Mouse (Mus musculus) left cerebral cortex, postnatal 14 days (tissue): ENCODE results near the gene Abcb1b. TPM values are rescaled to one million over a fixed set of nuclear protein-coding genes. Genes with fewer than 3 reads are reported as not detected.
"Not testable (repeated sequence)": the region's sequence is repeated elsewhere in the genome, so short reads cannot be mapped to it uniquely, and the experiment has no call there.

Source experiments
- DNase-seq, 2 experiments: peaks; one replicate each; pipeline ENCODE4 v3.0.0; 2021 to 2022; ENCODE audit warnings: low spot score in 2 of 2, mixed read lengths in 1 of 2
- intact Hi-C: fragments of 180-260 bp; cut with DNase I; formaldehyde crosslinking; loops from one replicate; pipeline ENCODE4 v1.15.1; 2025
- total RNA-seq, 2 experiments: library from RNA; stranded (reverse); gene quantifications; 2 replicates each; pipeline ENCODE4 v1.2.3; 2021

Abcb1b gene
- total RNA-seq, 2 experiments from 2014 or later = 2.5 to 3.0 TPM

DNA sequence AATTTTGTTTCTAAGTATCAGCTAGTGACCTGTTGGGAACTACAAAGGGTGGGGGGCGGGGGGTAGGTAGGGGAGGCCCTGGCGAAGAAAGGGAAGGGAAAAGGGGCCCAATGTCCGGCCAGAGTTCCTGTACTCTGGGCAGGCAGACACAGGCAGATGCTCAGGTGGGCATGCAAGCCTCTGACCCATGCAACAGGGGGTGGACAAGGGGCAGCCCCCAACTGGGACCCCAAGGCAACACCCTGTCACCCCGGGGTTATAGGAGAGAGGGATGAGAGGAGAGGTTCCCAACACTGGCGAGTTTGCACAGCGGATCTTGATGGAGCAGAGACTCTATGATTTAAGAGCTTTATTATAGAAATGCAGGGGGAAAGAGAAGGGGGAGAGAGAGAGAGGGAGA lies 59.3 kb downstream of the Abcb1b start:
- intact Hi-C loops = no loop called here
- no peak for DNase-seq

DNA sequence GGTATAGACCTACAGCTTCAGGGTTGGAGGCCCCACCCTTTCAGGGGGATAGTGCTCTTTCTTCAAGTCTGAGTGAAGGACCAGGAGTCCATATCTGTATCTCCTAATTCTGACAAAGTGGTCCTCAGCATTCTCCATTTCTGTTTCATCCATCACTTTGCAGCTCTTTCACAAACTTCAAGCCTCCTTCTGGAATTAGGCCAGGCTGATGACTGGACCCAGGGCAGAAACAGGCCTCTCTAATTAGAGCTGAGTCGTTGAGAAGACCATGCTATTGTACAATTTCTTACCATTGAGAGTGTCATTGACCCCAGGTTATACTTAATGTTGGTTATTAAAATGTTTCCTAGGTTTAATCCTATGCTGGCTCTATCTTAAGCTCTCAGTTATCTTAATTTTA lies 63.9 kb downstream of the Abcb1b start:
- intact Hi-C loops = no loop called here

DNA sequence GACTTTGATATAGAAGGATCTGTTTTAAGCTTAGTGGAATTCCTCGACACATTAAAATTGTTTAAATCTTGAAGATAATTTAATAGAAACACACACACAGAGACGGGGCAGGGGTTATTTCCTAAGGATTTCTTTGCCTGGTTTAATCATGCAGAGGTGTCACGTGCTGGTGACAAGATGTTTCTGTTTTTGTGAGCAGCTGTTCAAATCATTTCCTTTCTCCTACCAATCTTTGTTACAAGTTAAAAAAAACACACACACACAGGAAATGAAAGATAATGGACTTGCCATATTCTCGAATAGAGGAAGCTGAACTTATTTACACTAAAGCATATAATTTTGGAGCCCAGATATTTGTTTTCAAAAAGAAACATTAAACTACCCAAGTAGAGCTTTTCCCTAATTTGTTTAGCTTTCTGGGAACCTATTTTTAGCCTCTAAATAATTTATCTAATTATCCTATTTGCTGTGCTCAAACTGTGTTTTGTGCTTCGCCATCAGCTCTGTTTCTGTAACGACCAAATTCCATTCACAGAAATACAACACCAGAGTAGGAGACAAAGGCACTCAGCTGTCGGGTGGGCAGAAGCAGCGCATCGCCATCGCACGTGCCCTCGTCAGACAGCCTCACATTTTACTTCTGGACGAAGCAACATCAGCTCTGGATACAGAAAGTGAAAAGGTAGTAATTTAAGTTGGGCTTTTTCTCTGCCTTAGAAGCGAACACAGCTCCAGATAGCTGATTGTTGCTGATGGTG lies 65.8 kb downstream of the Abcb1b start:
- DNase-seq = no peak
- intact Hi-C loops = no loop called here

More for the DNA sequence above, 63.9 kb downstream of the Abcb1b start:
- DNase-seq = no peak

DNA sequence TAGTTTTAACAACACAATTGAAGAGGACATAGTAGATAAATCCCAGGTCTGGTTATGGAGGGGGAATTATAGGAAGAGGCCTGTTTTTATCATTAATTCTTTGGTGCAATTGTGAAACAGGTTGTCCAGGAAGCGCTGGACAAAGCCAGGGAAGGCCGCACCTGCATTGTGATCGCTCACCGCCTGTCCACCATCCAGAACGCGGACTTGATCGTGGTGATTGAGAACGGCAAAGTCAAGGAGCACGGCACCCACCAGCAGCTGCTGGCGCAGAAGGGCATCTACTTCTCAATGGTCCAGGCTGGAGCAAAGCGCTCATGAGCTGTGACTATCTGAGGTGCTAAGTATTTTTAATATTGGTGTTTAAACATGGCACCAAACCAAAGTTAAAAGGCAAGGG lies 67.7 kb downstream of the Abcb1b start:
- intact Hi-C loops = not testable (repeated sequence)

DNA sequence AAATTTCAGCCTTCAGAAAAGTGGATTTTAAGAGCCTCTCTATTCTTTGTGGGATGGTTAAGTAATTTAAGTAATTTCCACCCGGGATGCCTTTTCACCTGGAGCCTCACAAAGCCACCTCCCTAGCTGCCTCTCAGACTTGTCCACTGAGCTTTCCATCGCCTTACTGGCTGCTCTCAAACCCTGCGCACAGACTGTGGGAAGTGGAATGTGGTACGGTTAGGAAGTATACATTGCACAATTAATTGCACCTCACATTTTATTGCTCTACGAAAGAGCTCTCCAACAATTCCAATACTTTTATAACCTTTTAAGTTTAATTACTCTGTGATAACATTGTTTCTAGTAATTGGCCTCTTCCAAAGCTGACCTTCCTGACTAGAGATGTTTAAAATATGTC lies 68.4 kb downstream of the Abcb1b start:
- no peak for DNase-seq
- intact Hi-C loops = no loop called here

More for the DNA sequence above, 67.7 kb downstream of the Abcb1b start:
- DNase-seq = not testable (repeated sequence)

DNA sequence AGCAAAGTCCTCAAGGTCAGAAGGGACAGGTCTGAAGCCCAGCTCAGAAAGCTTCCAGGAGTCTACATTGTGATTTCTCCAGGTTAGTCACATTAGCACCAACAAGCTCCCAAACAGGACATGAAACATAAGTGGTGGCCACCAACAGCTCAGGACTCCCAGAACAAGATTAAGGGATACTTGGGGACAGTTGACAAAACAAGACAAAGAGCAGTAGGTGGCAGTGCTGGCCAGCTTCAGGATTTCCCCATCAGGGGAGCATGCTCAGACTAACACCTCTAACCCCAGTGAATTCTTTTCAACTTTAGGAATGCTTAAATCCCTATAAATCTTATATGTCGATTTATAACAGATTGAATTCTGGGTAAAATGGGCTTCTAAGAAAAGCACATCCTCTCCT lies 70.1 kb downstream of the Abcb1b start:
- intact Hi-C loops = no loop called here
- peak in 1 of 2 experiments; percentile 8 for DNase-seq

DNA sequence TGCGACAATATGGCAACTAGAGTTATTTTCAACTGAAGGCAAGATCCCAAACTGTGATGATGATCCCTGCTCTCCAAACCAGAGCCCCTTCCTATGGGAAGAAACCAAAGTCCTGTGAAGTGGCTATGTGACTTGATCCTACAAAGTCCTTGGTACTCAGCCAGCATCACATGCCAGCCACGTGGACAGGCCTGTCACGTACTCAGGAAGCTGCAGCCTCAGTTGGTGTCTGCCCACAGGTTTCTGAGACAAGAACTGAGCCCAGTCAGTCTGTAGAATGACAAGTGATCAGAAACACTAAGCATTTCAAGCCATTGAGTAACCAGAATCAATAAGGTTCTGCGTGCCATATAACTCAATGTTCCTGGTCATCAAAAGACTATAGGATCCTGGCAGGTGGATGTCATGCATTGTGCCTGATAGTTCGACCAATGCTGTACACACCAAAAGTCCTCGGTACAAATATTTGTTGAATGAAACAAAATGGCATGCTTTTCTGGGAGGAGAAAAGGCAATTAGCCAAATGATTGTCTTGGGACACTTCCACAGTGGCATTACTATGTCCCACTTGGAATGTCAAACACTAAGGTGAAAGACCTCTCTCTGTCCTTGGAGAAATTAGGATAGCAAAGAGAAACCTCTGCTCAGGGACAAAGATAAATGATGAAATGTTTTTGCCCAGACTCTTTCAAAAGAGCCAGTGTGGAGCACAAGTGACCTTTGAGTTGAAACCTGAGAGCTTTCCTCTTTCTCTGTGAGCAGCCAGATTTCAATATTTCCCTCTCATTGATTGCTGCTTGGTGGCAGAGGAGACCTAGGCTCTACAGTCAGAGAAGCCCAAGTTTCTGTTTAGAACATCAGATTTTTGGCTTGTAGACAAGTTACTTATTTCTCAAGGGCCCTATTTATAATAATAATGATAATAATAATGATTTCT lies 75.3 kb downstream of the Abcb1b start:
- intact Hi-C loops = loop anchor here (5.0 to 10.0 kb wide), 2 partner anchors 172 to 384 kb away; no protein-coding TSS in a partner anchor

DNA sequence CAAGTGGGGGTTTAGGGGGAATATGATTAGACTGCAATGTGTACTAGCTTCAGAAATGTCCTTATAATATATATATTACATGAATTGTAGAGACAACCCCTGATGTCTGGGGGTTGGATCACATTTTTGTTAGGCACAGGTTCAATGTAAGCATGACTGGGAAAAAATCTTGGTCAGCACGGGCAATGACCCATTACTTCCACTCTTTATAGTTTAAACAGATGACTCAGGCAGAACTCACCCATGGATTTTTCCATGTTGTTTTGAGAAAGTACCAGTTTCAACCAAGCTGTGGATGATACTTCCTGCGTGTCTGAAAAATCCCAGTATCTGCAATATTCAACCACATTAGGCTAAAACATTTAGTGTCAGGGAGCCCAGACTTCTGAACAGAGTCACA lies 79.1 kb downstream of the Abcb1b start:
- DNase-seq = no peak
- intact Hi-C loops = loop anchor here (10.0 kb wide), 1 partner anchor 168 kb away; no protein-coding TSS in a partner anchor

More for the DNA sequence above, 75.3 kb downstream of the Abcb1b start:
- no peak for DNase-seq

DNA sequence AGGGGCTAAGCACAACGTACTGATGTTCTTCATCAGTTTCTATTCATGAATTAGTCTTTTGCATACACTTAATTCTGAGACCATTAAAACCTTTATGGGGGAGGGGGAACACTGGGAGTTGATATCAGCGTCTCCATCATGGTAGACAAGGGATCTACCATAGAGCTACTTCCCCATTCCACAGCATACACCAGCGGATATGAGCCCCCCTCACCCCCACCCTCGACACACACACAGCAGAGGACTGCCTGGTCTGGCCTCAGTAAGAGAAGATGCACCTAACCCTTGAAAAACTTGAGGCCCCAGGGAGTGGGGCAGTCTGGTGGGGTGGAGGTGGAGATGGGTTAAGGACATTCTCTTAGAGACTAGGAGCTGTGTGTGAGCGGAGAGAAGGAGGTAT lies 79.9 kb downstream of the Abcb1b start:
- no peak for DNase-seq
- intact Hi-C loops = loop anchor here (10.0 kb wide), 1 partner anchor 167 kb away; no protein-coding TSS in a partner anchor

DNA sequence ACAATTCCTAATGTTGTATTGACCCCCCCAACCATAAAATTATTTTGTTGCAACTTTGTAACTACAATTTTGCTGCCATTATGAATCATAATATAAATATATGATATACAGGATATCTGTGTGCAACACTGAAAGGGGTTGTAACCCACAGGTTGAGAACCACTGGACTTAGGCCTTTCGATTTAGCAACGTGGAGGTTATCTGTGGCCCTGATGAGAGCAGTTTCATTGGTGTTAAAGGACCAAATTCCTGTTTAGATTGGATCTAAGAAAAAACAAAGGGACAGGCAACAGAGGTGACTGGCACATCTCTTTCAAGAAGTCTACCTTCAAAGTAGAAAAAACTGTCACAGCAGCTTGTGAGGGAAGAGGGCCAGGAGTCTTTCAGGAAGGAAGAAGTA lies 87.9 kb downstream of the Abcb1b start:
- intact Hi-C loops = no loop called here

DNA sequence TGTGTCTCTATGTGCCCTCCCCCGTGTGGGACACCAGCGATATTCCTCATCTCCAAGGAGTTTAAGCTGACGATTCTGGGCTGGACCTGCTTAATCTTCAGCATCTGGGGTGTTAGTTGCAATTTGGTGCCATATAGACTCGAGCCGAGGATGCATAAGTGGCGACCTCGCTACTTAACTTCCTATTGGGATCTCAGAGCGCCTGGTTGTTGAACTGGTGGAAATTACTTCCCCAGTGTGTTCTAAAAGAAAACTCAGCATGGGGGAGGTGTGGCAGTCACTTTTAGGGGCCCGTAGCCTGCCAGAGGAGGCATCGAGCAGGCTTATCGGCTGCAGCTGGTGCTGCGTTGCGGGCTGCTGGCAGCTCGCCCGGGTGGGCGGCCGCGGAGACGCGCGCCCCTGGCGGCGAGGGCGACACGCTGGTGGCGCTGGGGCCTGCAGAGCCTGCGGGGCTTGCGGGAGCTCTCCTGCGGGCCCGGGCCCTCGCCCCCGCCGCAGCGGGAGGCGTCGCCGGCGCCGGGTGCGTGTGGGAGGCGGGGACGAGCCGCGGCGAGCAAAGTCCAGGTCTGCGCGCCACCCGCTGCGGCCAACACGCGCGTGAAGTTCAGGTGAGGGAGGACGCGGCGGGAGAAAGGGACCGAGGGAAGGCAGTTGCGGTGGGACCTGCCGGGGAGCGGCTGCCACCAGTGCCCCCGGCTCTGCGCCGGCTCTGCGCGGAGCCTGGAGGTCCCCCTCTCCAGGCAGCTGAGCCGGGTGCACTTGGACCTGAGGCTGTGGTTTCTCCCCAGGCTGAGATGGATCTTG lies 95.6 kb downstream of the Abcb1b start, which contains the start of gene Abcb4:
Abcb4 (plus strand) TSS at position 418 of the 804 bp plus-strand sequence.
- intact Hi-C loops = no loop called here
- peak; percentile 62 to 68 for DNase-seq

More for the DNA sequence above, 87.9 kb downstream of the Abcb1b start:
- DNase-seq = no peak

DNA sequence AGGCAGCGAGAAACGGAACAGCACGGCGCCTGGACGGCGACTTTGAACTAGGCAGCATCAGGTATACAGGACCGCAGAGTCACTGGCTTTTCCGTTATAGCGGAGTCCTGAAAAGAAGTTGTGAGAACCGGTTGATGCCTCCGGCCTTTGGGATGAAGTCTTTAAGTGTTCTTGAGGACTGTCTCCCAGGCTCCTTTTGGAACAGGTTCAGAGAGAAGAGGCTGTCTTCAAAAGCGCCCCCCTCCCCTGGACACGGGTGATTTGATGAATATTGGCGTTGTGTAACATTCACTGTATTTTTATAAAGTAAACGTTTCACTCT lies 96.1 kb downstream of the Abcb1b start:
- DNase-seq = peak in 1 of 2 experiments; percentile 10
- intact Hi-C loops = no loop called here

DNA sequence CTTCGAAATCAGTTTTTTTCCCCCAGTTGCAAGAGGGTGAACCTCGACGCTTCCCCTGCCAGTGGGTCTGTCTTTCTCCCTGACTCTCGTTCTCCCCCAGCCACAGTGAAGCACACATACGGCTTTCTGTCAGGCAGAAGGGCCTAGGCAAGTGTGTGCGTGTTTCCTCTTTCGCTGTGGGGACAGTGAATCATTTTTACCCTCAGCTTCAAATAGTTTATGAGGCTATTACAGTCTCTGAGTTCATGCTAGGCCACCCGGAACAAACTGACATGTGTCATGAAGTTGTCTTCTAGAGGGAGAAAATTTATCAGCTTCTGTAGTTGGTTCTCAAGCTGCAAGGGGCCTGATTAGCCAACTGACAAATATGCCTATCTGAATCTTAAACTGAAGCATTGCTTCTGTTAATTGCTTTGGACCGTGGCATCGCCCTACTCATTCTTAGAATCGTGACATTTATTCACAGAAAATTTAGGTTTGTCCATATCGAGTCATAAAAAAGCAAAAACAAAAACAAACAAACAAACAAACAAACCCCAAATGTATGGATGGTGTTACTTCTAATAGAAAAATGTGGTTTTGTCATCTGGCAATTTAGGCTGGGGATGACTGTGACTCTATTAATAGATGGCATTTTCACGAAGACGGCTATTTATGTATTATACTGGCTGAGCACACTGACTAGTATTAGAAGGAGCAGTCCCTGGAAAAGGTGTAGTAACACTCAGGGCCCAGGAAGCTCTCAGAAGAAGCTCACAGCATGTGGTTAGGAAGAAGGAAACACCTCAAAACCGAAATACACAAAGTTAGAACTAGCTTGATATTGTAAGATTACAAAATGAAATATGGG lies 96.9 kb downstream of the Abcb1b start:
- DNase-seq = no peak
- intact Hi-C loops = no loop called here

DNA sequence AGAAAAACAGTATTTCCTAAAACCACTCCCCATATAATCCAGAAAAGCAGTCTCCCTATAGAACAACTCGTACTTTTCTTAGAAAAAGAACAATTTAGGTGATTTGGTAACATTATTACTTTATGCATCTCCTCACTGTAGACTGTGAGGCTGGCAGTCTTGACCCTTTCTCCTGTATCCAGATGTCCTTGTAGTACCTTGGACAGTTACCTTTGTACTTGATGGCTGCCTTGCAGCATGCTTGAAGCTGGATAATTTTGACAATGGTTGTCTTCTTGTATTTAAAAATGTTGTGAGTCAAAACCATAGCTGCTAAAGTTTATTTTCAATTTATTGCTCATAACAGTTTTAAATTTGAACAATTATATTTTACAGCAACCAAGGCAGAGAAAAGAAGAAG lies 98.3 kb downstream of the Abcb1b start:
- no peak for DNase-seq
- intact Hi-C loops = no loop called here

DNA sequence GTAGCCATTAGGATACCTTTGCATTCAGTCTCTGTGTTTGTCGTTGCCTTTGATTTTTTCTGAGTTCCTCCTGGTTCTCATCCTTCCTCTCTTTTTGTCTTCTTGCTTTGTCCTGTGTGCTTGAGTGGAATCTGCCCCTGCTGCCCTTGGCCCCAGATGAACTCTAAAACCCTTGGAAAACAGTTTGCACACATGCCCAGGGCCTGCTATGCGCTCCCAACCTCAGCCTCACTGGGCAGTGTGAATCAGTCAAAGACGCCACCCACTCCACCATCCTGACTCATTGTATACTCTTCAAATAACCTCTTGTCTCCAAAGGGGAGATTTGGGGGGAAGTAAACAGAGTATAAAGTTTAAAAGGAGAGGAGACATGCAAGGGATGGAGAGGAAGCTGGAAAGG lies 100.3 kb downstream of the Abcb1b start:
- intact Hi-C loops = no loop called here
- DNase-seq = no peak

DNA sequence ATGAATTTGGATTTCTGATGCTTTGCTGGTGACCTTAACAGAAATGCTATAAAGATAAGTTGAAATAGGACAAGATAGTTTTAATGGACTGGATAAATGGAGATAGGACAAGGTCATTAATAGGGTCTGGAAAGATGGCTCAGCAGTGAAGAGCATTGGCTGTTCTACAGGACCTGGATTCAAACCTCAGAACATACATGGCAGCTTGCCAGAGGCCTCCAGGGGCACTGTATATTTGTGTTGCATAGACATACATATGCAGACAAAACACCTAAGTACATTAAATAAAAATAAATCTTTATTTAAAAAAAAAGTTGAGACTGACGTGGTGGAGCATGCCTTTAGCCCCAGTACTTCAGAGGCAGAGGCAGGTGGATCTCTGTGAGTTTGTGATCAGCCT lies 103.1 kb downstream of the Abcb1b start:
- DNase-seq = no peak
- intact Hi-C loops = no loop called here

DNA sequence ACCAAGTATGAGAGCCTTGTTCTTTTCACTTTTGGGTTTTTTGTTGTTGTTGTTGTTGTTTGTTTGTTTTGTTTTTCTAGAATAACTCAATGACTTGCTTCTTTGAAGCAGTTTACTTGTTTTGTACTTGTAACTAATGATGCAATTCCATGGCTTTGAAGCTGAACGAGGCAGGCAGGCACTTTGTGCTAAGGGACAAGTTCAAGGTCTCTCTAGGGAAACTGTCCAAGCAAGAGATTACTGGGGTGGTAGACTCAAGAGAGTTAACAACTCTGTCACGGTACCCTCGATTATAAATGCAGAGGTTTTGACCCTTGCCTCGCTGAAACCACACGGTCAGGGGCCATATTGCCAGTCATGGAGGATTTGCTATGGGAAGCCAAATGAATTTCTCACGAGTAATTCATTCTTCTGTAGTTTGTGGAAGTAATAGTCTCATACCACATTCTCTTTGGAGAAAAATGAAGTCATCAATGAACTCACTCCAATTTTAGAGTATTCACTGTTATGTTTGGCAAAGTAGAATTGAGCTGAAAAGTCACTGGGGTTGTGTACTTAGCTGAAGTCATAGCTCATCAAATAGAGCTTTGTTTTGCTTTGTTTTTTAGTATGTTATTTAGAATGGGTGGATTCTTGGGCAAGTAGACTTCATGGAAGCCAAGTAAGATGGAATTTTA lies 104.3 kb downstream of the Abcb1b start:
- intact Hi-C loops = no loop called here
- no peak for DNase-seq

DNA sequence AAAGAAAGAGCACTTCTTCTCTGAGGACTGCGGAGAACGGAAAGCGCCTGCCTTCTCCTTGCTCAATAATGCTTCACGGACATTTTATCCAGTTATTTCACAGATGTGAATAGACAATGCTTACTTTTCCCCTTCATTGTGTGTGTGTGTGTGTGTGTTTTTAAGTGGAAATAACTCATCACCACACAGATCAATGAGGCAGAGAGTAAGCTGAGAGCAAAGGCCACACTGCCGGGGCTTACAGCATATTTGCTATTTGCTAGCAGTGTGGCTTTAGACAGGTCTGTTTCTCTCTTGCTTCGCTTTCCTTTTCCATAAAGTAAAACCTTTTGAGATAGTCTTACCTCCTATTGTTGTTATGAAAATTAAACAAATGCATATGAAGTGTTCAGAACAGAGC lies 106.6 kb downstream of the Abcb1b start:
- DNase-seq = no peak
- intact Hi-C loops = no loop called here
